Mouse (Mus musculus): ENCODE results near the gene Dpagt1.
A peak's percentile ranks its signal among the peaks of the same experiment; 100 is the strongest.
"Not testable (repeated sequence)": the region's sequence is repeated elsewhere in the genome, so short reads cannot be mapped to it uniquely, and the experiment has no call there.

Gene Dpagt1

GRCm38 (mm10) chr9:44325768-44326370 lies at the start of gene Dpagt1:
Gene Dpagt1, plus strand, starts transcription at chr9:44326019.
- DNase-seq = no peak

- no peak for DNase-seq
Observed at GRCm38 (mm10) chr9:44283183-44283582, 42.6 kb upstream of the Dpagt1 start.

- no peak for DNase-seq
Observed at GRCm38 (mm10) chr9:44286256-44286850, 39.5 kb upstream of the Dpagt1 start.

GRCm38 (mm10) chr9:44287003-44287400 lies 38.8 kb upstream of the Dpagt1 start:
- DNase-seq = no peak

GRCm38 (mm10) chr9:44287401-44288075 lies 38.3 kb upstream of the Dpagt1 start:
- no peak for DNase-seq

GRCm38 (mm10) chr9:44288076-44288958 lies 37.5 kb upstream of the Dpagt1 start, which contains the start of gene Abcg4:
Gene Abcg4, minus strand, starts transcription at chr9:44288615.
- no peak for DNase-seq

- no peak for DNase-seq
Observed at GRCm38 (mm10) chr9:44288959-44289291, 36.9 kb upstream of the Dpagt1 start.

- peak; percentile 78 for DNase-seq
Observed at GRCm38 (mm10) chr9:44292490-44292889, 33.3 kb upstream of the Dpagt1 start.

GRCm38 (mm10) chr9:44300001-44300400 lies 25.8 kb upstream of the Dpagt1 start:
- DNase-seq = not testable (repeated sequence)

- DNase-seq = peak; percentile 97
Observed at GRCm38 (mm10) chr9:44305466-44306079, 20.2 kb upstream of the Dpagt1 start, which contains the start of gene Hinfp. Gene Hinfp, minus strand, starts transcription at chr9:44305671.

GRCm38 (mm10) chr9:44306532-44306931 lies 19.3 kb upstream of the Dpagt1 start:
- DNase-seq = no peak

- peak; percentile 59 for DNase-seq
Observed at GRCm38 (mm10) chr9:44307248-44307647, 18.6 kb upstream of the Dpagt1 start.

- no peak for DNase-seq
Observed at GRCm38 (mm10) chr9:44309756-44310155, 16.1 kb upstream of the Dpagt1 start.

GRCm38 (mm10) chr9:44310750-44311135 lies 15.1 kb upstream of the Dpagt1 start:
- DNase-seq = no peak

GRCm38 (mm10) chr9:44311136-44312134 lies 14.4 kb upstream of the Dpagt1 start:
- no peak for DNase-seq

- DNase-seq = no peak
Observed at GRCm38 (mm10) chr9:44313476-44314256, 12.2 kb upstream of the Dpagt1 start.

GRCm38 (mm10) chr9:44314257-44314547 lies 11.6 kb upstream of the Dpagt1 start:
- DNase-seq = no peak

GRCm38 (mm10) chr9:44314910-44315309 lies 10.9 kb upstream of the Dpagt1 start:
- DNase-seq = no peak

- DNase-seq = no peak
Observed at GRCm38 (mm10) chr9:44317452-44317851, 8.4 kb upstream of the Dpagt1 start.

- no peak for DNase-seq
Observed at GRCm38 (mm10) chr9:44318076-44318825, 7.6 kb upstream of the Dpagt1 start.

Data from thymus, postnatal 14 days (tissue).